Mouse (Mus musculus): ENCODE measurements around the gene Olfr1466.

Olfr1466 gene

DNA sequence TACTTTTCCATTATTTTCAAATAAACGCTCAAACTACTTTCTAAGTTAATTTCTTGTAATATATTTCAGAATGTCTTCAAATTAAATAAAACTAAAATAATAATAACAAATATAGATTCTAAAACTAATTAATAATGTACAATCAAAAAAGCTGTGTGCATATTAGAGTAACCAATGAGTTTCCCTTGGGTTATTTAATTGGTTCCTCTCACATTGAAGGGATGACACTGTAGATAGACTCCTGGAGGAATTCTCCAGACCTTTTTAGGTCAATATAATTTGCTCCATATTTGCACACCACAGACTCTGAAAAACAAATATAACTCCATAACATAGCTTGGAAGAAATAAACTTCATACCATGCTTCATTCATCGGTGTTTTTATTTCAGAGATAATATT, at the start of gene Olfr1466:
Olfr1466 (plus strand) TSS at position 301 of the 400 bp plus-strand sequence.
- no peak for DNase-seq (ENCODE audit: low read depth, low spot score)

DNA sequence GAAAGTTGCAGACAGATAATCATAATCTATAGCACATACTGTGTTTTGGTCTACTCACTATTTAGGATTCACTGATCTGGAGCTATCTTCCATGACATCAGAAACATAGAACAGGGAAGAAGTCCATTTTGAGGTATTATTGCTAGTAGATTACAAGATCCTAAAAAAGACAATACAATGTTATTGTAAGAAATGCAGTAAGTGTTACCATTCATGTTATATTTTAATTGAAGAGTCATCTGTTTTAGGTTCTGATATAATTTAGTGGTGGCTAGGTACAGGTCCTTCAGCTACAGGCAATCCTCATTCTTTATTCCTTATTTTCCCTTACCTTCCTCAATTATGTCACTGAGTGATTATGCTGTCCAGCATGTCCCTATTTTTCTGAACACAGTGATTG, 23.2 kb upstream of the Olfr1466 start, which contains the start of gene Olfr1465:
Olfr1465 (minus strand) TSS at position 101 of the 400 bp plus-strand sequence.
- DNase-seq (ENCODE audit: low read depth, low spot score) = no peak

DNA sequence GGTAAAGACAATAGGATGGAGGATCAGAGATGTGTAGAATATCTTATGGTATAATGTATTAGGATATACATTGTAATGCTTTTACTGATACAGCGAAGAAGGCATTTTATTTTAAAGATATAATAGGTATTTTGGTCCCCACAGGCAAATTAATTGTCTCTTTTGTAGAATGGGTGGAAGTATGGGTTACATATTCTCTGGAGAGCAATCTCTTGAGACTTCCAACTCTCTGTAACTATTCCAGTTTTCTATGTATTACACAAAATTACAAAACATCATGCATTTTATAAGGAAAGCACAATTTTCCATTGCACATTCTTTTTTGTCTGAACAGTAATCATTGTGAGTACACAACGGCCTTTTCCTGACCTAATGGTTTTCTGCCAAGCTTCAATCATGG, 23.3 kb downstream of the Olfr1466 start, which contains the start of gene Olfr1467:
Olfr1467 (plus strand) TSS at position 301 of the 400 bp plus-strand sequence.
- no peak for DNase-seq (ENCODE audit: low read depth, low spot score)
